Mouse (Mus musculus) adipocyte (in vitro differentiated cells): ENCODE results near the gene Gm1553.

Experiments used
- DNase-seq: peaks from one replicate; pipeline ENCODE4 v3.0.0-alpha.2; 2016; ENCODE audit warnings: low spot score

Gene Gm1553

DNA sequence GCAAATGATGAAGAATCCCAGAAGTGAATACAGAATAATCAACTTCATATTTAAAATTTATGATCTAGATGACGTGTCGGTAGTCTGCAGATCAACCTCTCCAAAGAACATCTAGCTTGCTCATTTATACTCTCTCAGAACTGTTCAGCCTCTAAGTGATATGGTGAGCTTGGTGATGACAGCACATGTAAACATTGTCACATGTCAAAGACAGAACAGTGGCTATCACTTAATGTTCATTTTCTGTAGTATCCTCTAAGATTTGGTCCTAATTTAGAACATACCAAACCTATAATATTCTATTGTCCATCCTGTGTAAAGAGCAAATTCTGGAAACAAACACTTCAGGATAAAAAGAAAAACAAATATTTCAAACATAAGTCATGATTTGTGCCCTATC is at the start of gene Gm1553:
Gene Gm1553, minus strand, starts transcription at position 101 of the 400 bp plus-strand sequence.
- DNase-seq, result no peak
